Mouse (Mus musculus) testis, postnatal 14 days (tissue): ENCODE data around the gene Babam2.
A peak's percentile ranks its signal among the peaks of the same experiment; 100 is the strongest.

Source experiments
- DNase-seq: peaks from one replicate; pipeline ENCODE4 v3.0.0; 2021; ENCODE audit warnings: low spot score

The Babam2 gene

DNA sequence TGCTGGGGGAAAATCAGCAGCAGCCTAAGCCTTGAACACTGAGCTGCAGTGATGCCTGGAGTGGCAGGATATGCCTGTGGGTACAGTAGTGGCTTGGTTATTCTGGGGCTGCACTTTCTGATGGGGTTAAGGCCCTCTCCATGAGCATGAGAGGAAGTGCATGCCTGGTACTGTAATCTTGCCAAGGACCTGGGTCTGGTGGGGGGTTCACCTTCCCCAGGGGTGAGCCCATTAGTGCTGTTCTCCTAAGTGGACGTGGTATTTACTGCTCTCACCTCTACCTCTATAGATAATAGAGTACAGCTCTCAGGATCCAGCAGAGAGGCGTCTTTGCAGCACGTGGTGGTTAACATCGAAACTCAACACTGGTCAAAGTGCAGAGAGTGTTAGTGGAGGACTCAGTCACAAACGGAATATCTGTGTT, 16.4 kb downstream of the Babam2 start:
- DNase-seq = no peak

DNA sequence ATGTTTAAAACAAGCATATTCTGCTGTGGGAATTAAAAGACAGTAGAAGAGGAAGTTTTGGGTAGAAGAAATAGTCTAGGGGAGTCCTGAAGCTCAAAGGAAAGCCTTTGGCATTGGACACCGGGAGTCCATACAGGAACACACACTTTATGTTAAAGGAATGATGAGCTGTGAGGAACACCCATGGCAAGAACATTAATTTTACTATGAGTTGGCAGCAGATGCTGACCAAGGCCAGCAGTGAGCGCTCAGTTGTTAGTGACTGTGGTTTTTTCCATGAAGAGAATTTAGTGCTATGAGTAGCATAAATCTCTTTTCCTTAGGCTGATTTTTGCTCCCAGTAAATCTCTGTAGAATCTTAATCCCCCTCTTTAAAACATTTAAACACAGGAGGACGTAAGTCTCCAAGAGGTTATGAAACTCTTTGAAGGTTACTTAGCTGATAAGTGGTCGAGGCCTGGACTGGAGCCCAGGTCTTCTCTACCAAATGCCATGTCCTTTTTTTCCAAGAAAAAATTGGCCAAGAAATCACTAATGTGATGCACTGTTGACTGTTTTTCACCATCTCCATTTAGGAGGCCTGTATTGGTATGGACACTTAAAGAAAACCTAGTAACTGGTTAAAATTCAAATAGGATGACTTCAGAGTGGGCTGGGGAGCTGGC, 18.1 kb downstream of the Babam2 start:
- DNase-seq = peak; percentile 20

DNA sequence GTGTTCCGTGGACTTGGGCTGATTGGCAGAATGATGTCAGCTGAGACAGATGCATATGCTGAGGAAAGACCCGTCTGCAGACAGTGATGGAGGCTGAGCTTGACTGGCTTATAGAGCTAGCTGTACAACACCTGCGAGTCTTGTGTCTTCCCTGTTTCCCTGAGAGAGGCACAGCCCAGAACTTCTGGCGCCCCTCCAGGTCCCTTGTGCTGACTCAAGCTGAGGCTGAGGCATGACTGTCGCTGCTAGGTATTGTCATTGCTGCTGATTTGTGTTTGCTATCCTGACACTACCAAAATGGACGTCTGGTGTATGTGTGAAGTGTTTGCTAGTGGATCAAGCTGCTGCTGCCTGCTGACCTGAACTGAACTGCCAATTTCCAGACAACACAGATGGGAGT, 27.0 kb downstream of the Babam2 start:
- DNase-seq = no peak

DNA sequence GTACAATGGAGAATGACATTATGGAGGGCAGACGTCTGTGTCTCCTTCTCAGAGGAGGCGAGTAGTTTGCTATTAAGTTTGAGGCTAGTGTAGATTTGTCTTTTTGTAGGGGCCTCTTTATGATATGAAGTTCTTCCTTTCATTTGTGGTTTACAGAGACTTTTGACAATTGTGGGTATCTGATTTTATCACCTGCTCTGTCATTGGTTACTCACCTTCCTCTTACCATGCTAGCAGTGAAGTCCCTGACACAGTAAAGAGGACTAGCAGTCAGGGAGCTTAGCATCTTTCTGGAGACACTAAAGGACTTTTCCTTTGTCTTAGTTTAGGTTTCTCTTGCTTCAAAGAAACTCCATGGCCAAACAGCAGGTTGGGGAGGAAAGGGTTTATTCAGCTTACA, 28.4 kb downstream of the Babam2 start:
- no peak for DNase-seq

DNA sequence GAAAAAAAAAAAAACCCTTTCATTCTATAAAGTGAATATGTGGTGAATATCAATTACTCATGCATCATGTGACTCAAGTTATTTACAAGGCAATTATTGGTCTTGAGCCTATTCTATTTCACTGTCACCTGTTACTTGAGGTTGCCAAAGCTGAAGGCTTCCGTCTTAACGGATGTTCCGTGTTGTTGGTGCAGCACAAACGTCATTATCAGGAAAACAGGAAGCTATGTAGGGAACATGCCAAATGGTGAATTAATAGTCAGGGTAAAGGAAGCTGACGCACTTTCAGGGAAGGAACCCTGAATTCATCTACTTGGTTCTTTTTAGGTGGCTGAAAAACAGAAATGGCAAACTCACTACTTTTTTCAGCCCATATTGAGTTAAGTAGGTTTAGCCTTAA, 30.0 kb downstream of the Babam2 start:
- no peak for DNase-seq

DNA sequence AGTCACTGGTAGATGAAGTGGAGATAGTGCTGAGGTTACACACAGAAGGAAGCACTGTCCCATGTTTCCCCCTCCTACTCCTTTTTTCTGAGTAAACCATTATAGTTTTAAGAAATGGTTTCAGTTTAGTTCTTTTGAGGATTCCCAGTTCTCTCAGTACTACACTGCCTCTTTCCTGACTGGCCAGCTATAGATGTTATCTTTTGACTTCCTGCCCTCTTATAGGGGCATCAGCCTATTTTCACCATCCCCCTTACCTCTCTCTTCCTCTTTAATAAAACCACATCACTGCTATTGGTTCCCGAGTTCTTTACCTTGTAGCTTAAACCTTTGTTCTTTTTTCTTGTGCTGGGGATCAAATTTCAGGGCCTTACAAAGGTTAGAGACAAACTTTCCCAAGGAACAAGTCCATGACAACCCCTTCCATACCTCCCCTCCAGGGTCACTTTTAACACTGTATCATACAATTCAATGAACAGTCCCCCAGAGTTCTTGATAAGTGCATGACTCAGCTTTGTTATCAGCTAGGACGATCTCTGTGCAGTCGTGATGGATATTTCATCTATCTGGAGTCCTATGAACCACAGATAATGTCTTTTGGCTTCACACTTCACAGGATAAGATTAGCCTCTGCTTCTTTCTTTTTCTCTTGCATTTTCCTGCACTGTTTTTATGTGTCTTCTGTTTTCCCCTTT, 35.3 kb downstream of the Babam2 start:
- no peak for DNase-seq

DNA sequence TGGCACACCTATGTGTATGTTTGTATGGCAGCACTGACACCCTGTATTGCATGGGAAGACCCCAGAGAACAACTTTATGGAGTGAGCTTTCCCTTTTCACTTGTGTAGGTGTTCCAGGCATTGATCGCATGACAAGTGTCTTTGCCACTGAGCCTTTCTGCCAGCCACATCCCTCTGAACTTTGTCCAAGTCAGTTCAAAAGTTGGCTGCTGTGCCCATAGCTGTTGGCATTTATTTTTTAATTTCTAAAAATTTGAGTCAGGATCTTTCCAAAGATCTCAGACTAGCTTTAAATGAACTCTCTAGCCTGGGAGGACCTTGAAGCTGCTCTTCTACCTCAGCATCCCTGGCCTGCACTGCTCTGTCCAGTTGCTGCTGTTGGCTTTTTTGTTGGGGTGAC, 44.4 kb downstream of the Babam2 start:
- no peak for DNase-seq

DNA sequence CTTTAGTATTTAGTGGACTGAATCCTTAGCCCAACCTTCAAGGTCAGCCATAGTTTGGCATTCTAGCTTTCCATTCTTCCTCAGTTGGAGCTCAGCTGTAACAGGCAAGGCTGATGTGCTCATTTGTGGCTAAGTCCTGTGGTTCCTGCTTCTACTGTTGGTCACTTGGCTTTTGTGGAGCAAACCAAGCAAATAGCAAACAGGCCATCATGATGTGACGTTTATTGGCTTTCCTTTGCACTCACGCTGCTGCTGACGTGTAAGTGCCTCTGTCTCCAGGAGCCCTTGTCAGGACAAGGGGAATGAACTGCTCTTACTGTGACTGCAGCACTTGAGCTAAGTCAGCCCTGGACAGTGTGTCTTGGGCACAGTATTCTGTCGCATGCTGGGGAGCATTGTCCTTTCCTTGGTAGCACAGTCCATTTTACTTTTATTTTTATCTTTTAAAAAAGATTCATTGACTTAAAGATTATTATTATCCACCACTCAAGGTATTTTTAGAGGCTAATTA, 45.1 kb downstream of the Babam2 start:
- no peak for DNase-seq

DNA sequence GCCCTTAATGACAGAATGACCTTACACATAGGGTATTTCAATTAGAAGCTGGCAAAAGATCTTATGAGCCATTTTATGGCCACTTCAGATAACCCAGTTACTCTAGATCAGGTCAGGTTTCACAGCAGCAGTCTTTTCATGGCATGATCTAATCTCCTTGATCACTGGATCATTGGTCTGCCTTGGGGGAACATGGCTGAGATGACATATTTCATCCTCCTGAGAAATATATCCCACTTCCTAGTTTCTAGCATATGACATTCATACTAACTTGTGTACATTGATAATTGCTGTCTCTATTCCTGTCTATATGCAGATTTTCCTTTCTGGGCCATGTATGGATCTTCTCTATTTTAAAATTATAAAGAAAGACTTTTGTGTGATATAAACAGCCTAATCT, 51.9 kb downstream of the Babam2 start:
- no peak for DNase-seq

DNA sequence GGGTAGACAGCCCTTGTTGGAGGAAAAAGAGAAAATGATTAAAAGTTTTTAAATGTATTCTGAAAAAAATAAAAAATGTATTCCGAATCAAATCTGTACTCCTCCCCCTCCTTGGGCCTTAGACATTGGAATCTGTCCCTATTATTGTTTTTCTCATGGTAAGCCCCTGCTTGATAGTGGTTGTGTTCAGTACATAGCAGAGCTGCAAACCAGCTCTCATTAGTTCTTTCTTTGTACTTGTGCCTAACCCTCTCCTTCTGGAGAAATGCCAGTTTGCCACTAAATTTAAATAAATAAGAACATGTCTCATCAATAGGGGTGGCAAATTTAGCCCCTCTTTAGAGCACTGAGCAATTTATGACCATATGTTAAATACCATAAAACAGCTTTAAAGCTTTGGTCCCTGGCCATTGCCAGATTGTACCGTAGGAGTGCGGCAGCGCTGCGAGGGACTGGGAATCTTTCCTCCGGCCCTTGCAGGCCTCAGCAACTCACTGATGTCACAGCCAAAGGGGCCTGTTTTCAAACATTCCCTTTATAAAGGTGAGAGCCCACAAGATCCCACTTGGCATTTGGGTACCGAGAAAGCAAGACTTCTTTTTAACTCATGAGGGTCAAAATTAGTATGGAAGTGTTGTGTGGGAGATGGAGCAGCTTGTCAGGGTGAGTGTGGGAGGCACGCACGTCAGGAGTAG, 52.9 kb downstream of the Babam2 start:
- no peak for DNase-seq

DNA sequence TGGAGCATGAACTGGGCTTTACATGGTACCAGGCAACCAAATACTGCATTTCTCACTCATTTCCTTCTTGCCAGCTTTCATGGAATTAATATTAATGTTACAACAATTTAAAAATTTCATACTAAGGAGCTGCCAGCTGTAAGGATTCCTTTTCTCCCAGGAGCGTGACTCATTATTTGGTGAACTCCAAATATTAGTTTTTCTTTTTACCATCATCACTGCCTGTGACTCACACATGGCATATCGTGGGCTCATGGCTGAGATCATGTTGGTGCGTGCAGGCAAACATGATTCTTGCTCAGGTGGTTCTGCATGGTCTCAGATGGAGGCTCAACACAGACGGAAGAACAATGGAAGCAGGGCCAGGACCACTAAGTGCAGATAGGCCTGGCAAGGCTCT, 53.5 kb downstream of the Babam2 start:
- no peak for DNase-seq

DNA sequence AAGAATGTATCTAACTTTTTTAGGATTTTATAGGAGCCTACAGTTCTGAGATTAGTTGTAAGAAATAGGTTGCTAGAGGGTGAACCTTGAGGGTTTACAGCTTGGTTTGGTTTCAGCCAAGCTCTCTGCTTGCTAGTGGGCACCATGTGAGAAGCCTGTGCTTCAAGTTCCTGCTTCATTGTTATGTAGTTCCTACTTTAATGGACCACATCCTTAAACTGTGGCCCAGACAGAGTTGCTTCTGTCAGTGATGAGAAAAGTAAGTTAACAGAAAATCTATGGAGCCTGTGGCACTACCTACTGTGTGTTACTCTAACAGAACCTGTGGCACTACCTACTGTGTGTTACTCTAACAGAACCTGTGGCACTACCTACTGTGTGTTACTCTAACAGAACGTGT, 57.1 kb downstream of the Babam2 start:
- DNase-seq = no peak

DNA sequence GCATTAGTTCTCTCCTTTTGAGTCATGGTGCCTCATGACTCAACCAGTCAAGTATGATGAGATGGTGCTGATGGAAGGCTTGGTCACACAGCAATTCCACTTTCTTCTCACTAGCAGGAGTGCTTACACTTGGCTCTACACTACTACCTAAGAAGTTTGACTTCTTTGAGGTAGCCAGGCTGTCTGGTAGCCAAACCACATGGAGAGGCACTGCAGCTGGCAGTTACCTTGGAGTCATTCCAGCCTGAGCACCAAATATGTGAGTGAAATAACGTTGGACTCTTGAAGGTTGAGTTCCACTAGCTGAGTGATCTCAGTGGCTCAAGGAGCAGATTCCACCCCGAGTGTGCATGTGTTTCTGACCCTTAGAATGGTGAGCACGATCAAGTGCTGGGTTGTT, 57.8 kb downstream of the Babam2 start:
- no peak for DNase-seq

DNA sequence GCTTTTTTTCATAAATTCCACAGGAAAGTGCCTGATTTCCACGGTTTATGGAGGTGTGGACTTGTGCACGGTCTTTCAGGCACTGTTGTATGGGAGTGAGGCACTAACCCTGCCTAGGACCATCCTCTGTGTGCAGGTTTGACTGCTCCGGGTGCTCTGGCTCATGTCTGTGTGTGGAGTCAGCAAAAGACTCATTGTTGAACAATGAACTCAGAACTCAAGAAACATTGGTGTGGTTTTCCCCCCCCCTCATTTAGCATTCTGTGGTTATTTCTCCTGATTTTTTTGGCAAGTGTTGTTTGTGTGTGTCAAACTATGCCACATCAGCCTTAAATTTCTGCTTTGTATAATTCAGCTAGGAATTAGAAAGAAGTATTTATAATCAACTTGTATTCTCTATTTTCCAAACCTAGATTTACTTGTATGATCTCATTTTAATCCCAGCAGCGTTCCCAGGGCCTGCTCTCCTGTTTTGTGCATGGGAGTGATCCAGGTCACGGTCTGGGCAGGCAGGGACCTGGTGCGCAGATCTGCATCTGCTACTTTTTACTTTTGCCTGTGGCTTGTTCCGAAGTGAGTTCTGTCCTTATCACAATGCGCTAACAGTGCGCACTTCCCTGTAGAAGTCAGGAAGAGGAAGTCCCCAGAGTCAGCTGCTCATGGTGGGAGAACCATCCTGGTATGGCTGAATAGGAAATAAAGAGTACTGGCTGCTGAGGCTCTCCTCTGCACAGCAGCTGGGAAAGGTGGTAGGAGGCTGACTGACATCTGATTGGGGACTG, 61.0 kb downstream of the Babam2 start:
- no peak for DNase-seq

DNA sequence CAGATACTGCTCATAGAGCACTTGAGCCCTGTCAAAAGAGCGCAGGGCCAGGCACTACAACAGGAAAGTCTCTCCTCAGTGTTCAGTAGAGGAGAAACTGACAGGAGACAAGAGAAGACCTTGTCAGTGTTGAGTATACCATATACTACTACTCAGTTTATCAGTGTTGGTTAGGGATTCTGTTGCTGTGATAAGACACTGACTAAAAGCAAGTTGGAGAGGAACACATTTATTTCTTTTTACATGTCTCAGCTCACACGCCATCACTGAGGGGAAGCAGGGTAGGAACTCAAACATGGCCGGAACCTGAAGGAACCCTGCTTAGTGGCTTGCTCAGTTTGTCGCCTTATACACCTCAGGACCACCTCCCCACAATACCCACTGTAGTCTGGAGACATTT, 64.4 kb downstream of the Babam2 start:
- DNase-seq = no peak

DNA sequence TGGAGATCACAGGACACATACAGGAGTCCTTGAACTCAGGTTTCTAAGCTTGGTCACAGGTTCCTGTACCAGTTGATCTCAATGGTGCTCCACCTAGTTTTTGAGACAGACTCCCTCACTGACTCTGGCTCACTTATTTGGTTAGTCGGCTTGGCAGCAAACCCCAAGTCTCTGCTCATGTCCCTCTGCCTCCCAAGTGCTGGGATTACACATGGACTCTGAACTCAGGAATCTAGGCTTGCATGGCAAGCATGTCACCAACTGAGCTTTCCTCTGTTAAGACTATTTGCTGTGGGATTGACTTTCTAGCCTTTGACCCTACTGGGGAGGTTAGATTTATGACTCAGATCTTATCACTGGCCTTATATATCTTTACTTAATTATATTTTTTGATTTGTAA, 65.3 kb downstream of the Babam2 start:
- DNase-seq = no peak

DNA sequence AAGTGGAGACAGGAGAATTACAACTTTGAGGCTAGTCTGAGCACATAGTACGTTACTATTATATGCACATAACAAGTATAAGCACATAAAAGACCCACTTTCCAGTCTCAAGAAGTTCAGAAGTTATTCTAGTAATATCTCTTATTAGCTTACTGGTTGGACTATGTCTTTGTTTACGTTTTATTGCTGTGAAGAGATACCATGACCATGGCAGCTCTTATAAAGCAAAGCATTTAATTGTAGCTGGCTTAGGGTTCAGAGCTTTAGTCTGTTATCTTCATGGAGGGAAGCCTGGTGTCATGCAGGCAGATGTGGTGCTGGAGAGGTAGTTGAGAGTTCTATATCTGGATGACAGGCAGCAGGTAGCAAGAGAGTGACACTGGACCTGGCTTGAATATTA, 68.3 kb downstream of the Babam2 start:
- DNase-seq = no peak

DNA sequence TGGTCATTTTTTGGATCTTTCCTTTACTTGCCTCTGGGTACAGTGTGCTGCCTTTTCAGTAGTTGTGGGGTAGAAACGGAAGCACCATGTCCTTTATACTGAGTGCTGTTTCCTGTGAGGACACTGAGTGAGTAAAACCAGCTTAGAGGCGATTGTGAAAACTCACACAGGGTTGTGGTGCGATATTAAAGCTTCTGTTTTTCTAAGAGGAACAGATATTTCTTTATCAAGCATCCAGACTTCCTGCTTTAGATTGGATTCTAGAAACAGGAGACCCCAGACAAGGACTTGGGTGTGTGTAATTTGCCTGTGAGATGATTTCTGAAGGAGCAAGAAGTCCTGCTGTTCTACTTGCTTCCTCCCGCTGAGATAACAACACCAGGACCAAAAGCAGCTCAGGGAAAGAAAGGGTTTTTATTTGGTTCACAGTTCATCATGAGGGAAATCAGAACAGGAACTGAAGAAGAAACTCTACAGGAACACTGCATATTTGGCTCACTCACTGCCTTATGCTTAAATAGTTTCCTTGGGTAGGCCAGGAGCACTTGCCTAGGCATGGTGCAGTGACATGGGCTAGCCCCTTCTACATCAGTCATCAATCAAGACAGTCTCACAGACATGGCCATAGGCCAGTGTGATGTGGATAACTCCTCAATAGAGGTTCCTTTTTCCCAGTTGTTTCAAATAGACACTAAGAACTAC, 69.5 kb downstream of the Babam2 start:
- DNase-seq = no peak

DNA sequence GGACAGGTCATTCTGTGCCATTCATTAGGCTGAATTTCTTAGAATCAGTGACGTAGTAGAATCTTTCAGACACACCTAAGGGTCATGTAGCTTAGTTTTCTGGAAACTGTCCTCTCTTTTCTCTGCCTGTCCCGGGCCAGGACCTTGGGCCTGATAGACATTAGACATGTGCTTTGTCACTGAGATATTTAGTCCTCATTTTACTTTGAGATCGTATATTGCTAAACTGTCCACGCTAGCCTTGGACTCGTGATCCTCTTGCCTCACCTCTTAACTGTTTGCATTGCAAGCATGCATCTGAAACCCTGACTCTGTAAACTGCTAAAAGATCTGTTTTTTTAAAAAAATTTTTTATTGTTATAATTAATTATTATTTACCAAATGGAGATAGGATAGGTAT, 74.0 kb downstream of the Babam2 start:
- no peak for DNase-seq

DNA sequence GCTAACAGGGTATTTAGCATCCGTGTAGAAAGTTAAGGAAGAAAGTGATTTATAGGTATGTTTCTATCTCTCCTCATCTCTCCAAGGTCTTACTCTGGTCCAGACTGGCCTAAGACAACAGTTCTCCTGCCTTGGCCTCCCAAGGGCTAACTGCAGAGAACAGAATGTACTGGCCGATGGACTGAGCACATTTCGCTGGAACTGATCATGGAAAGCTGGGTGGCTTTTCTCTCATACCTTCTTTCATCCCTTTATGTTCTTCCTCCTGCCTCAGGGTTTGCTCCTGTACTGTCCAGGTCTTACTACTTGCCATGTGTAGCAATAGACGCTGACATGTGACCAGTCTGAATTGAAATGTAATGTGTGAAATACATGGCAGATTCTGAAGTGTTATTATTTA, 74.4 kb downstream of the Babam2 start:
- DNase-seq = peak; percentile 65

DNA sequence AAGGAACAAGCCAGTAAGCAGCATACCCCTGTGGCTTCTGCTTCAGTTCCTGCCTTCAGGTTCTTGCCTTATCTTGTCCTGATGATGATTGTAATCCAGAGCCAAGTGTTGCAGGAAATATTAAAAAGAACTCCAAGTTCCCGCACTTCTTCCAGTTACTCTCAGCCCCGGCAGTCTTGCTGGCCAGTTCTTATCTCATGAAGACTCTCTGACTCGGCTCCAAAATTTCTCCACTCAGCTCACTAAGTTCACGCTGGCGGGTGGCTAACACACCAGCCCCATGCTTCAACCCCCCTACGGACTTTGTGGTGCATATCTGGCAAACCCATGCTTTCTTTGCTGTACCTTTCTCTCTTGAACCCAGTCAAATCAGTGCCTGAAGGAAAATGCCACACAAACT, 77.5 kb downstream of the Babam2 start:
- peak; percentile 24 for DNase-seq

DNA sequence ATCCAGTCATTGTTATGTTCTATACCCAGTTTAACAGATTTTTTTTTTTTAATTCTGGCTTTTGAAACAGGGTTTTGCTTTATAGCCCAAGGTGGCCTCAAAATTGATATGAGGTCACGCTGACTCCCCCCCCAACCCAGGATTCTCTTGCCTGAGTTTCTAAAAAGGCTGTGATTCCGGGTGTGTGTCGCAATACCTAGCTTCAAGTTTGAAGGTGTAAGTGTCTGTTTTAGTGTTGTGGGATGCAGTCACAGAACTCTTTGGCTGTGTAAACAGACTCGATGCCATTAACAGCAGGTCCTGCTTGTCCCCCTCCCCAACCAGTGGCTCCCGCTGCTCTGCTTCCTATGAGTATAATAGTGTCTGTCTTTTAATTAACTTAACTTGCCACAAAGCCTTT, 84.1 kb downstream of the Babam2 start:
- no peak for DNase-seq
